Mouse (Mus musculus): ENCODE measurements at regions not wholly inside any gene's neighbourhood (a gene's known extent, or its start where the extent isn't known, plus 50 kb on each side); places are given as distances from the start of the nearest gene placed in this dataset.

DNA sequence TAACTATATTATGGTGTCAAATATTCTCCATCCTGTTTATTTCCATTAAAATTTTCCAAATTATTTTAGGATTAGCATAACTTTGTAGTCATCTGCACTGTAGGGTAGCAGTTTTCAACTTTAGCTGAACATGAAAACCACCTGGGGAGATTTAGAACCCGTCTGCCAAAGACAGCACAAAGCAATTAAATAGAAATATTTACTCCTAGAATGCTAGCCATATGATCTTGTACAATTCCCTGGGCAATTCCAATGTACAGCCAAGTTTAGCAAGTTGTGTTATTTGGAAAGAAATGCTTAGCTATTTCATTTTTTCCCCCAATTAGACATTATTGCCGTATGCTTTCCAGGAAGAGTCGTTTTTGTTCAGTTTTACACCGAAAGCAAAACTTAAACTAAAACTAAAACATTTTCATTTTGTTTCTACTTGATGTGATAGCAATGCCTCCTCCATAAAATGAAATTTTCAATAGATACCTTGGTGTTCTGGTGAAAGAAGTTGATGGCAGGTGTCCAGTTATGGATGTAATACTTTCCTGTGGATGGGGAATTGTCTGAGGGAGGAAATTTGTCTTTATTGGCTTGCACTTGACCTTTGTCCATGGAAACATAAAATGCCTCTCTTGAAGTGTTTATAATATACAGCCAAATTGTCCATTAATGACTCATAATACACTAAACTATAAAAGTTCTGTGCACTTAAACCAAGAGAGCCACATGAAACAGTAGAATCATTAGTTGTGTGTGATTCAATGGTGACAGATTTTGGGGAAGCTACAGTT lies 282.3 kb downstream of the Usp25 start:
- no peaks in the 10 kb centered on the region for H3K36me3 ChIP-seq
- peaks cover 10% of the 10 kb centered on the region for H3K4me1 ChIP-seq (replicated peaks)
- ATAC-seq (ENCODE audit: low FRiP score) = no peak
- no peak overlapping the region for H3K27ac ChIP-seq
- 78% methylated on average over 4 of the region's 4 CpGs for WGBS
- no peaks in the 10 kb centered on the region for H3K27me3 ChIP-seq
- no peak overlapping the region for H3K4me2 ChIP-seq
- H3K9ac ChIP-seq = no peak overlapping the region
- no peak overlapping the region for H3K4me3 ChIP-seq
- no peaks in the 10 kb centered on the region for H3K9me3 ChIP-seq

- Histone ChIP-seq H3K9ac (no peak overlapping the region), H3K9me3 (no peaks in the 10 kb centered on the region), H3K27ac (peak overlapping the region; percentile 56), H3K27me3 (no peaks in the 10 kb centered on the region), H3K4me1 (replicated peaks) (peaks cover 10% of the 10 kb centered on the region), H3K4me2 (no peak overlapping the region), H3K4me3 (no peak overlapping the region), H3K36me3 (no peaks in the 10 kb centered on the region)
- no peak for ATAC-seq (ENCODE audit: low FRiP score)
- 68% methylated on average over 2 of the region's 2 CpGs for WGBS
These were observed 278.8 kb downstream of the Usp25 start for GRCm38 (mm10) chr16:77292317-77292771.

- H3K9ac ChIP-seq = no peak overlapping the region
- H3K36me3 ChIP-seq = no peaks in the 10 kb centered on the region
- H3K4me2 ChIP-seq = no peak overlapping the region
- no peaks in the 10 kb centered on the region for H3K9me3 ChIP-seq
- peak overlapping the region; percentile 56 for H3K27ac ChIP-seq
- ATAC-seq (ENCODE audit: low FRiP score) = no peak
- 71% methylated on average over 8 of the region's 8 CpGs for WGBS
- no peaks in the 10 kb centered on the region for H3K27me3 ChIP-seq
- H3K4me1 ChIP-seq (replicated peaks) = peaks cover 10% of the 10 kb centered on the region
- no peak overlapping the region for H3K4me3 ChIP-seq
These were observed 278.3 kb downstream of the Usp25 start for GRCm38 (mm10) chr16:77291723-77292316.

GRCm38 (mm10) chr16:77284205-77284604 lies 270.7 kb downstream of the Usp25 start:
- peaks cover 1% of the 10 kb centered on the region; the same call in 1 of the 2 replicates for H3K36me3 ChIP-seq
- no peaks in the 10 kb centered on the region for H3K4me1 ChIP-seq (replicated peaks)
- no peak overlapping the region for H3K4me2 ChIP-seq
- H3K4me3 ChIP-seq = no peak overlapping the region
- H3K27ac ChIP-seq = no peak overlapping the region
- H3K27me3 ChIP-seq = no peaks in the 10 kb centered on the region
- no peak for ATAC-seq (ENCODE audit: low FRiP score)
- WGBS = 86% methylated on average over 4 of the region's 4 CpGs
- H3K9me3 ChIP-seq = no peaks in the 10 kb centered on the region
- H3K9ac ChIP-seq = no peak overlapping the region

- H3K4me3 ChIP-seq = no peak overlapping the region
- H3K4me2 ChIP-seq = no peak overlapping the region
- H3K9me3 ChIP-seq = no peaks in the 10 kb centered on the region
- ATAC-seq (ENCODE audit: low FRiP score) = no peak
- H3K27me3 ChIP-seq = no peaks in the 10 kb centered on the region
- no peak overlapping the region for H3K27ac ChIP-seq
- 89% methylated on average over 4 of the region's 4 CpGs for WGBS
- no peak overlapping the region for H3K9ac ChIP-seq
- no peaks in the 10 kb centered on the region for H3K4me1 ChIP-seq (replicated peaks)
- peaks cover 4% of the 10 kb centered on the region; the same call in 1 of the 2 replicates for H3K36me3 ChIP-seq
These were observed 266.4 kb downstream of the Usp25 start for GRCm38 (mm10) chr16:77279916-77280315.

- Histone ChIP-seq H3K9ac (no peak overlapping the region), H3K27ac (no peak overlapping the region), H3K4me3 (no peak overlapping the region), H3K4me1 (replicated peaks) (no peaks in the 10 kb centered on the region), H3K36me3 (peaks cover 4% of the 10 kb centered on the region; the same call in 1 of the 2 replicates), H3K27me3 (no peaks in the 10 kb centered on the region), H3K4me2 (no peak overlapping the region), H3K9me3 (no peaks in the 10 kb centered on the region)
- WGBS = 65% methylated on average over 2 of the region's 2 CpGs
- ATAC-seq (ENCODE audit: low FRiP score) = no peak
These were observed 266.0 kb downstream of the Usp25 start for GRCm38 (mm10) chr16:77279495-77279894.

DNA sequence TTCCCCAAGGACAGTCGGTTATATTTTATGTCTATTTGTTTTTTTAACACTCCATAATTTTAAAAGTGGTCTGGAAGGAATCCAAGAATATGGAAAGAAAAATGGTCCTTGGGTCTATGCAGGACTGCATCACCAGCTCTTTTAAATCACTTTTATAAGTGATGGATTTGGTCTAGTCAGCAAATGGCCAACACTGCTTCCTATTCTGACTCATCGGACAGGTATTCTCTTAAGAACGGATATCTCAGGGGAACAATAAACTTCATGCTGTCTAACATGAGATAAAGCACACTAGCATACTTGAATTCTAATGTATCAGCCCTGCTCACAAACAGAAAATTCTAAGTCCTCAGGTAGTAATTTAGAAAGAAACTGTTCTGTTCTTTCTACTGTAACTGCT lies 259.8 kb downstream of the Usp25 start:
- no peak for ATAC-seq (ENCODE audit: low FRiP score)
- H3K36me3 ChIP-seq = no peaks in the 10 kb centered on the region
- no peaks in the 10 kb centered on the region for H3K27me3 ChIP-seq
- H3K27ac ChIP-seq = no peak overlapping the region
- no peaks in the 10 kb centered on the region for H3K9me3 ChIP-seq
- no peak overlapping the region for H3K4me2 ChIP-seq
- H3K4me3 ChIP-seq = no peak overlapping the region
- H3K9ac ChIP-seq = no peak overlapping the region
- WGBS = 79% methylated on average over 3 of the region's 3 CpGs
- H3K4me1 ChIP-seq (replicated peaks) = no peaks in the 10 kb centered on the region

GRCm38 (mm10) chr16:77268926-77269325 lies 255.4 kb downstream of the Usp25 start:
- no peak overlapping the region for H3K4me2 ChIP-seq
- WGBS = 71% methylated on average over 2 of the region's 2 CpGs
- H3K27ac ChIP-seq = no peak overlapping the region
- ATAC-seq (ENCODE audit: low FRiP score) = no peak
- no peak overlapping the region for H3K4me3 ChIP-seq
- no peaks in the 10 kb centered on the region for H3K9me3 ChIP-seq
- H3K27me3 ChIP-seq = no peaks in the 10 kb centered on the region
- no peak overlapping the region for H3K9ac ChIP-seq
- H3K36me3 ChIP-seq = no peaks in the 10 kb centered on the region
- peaks cover 6% of the 10 kb centered on the region; the same call in 1 of the 2 replicates for H3K4me1 ChIP-seq (replicated peaks)

DNA sequence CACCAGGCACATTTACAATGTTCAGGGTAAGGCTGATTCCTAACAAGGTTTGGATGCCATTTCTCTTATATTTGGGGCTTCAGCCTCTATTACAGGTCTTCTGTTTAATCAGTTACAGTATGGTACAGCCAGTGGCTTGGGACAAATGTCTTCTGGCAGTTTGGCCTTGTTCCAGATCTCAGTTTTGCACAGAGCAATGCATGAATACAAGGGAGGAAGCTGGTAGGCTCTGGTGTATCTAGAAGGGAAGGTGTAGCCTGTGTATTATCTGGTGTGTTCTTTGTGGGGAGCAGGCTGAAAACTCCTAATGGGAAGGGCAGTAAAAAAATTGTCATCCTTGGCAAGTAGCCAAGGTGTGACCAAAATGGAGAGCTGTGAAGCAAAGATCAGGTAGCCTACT lies 254.2 kb downstream of the Usp25 start:
- H3K4me1 ChIP-seq (replicated peaks) = peaks cover 6% of the 10 kb centered on the region; the same call in 1 of the 2 replicates
- no peak for ATAC-seq (ENCODE audit: low FRiP score)

DNA sequence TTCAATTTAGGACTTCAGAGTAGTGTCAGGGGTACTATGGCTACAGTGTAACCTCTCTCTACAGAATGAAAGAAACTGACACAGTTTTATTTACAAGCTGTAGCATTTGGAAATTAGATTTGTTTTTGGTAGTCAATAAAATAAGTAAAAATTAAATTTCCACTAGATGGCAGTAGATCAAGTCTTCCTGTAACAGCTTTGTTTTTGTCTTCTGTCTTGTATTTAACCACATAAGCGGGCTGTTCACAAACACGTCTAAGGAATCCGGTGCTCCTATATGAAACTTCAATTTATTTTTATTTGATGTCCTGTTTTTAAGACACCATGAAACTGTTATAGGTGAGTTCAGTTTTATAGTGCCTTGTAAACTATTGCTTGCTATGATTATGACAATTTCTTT lies 238.8 kb downstream of the Usp25 start:
- no peak overlapping the region for H3K4me2 ChIP-seq
- peaks cover 4% of the 10 kb centered on the region for H3K4me1 ChIP-seq (replicated peaks)
- peaks cover 6% of the 10 kb centered on the region; the same call in 1 of the 2 replicates for H3K36me3 ChIP-seq
- no peak overlapping the region for H3K9ac ChIP-seq
- H3K9me3 ChIP-seq = no peaks in the 10 kb centered on the region
- H3K4me3 ChIP-seq = no peak overlapping the region
- no peak overlapping the region for H3K27ac ChIP-seq
- ATAC-seq (ENCODE audit: low FRiP score) = no peak
- 42% methylated on average over 3 of the region's 3 CpGs for WGBS
- H3K27me3 ChIP-seq = no peaks in the 10 kb centered on the region

More for the DNA sequence above, 254.2 kb downstream of the Usp25 start:
- no peak overlapping the region for H3K9ac ChIP-seq
- H3K27me3 ChIP-seq = no peaks in the 10 kb centered on the region
- H3K4me2 ChIP-seq = no peak overlapping the region
- no peaks in the 10 kb centered on the region for H3K9me3 ChIP-seq
- no peak overlapping the region for H3K4me3 ChIP-seq
- no peak overlapping the region for H3K27ac ChIP-seq
- no peaks in the 10 kb centered on the region for H3K36me3 ChIP-seq

GRCm38 (mm10) chr16:77251422-77251821 lies 237.9 kb downstream of the Usp25 start:
- Histone ChIP-seq H3K27me3 (no peaks in the 10 kb centered on the region), H3K36me3 (peaks cover 6% of the 10 kb centered on the region; the same call in 1 of the 2 replicates), H3K4me3 (no peak overlapping the region), H3K4me1 (replicated peaks) (peaks cover 4% of the 10 kb centered on the region), H3K4me2 (no peak overlapping the region), H3K9me3 (no peaks in the 10 kb centered on the region), H3K9ac (no peak overlapping the region), H3K27ac (no peak overlapping the region)
- no peak for ATAC-seq (ENCODE audit: low FRiP score)
- 74% methylated on average over 3 of the region's 3 CpGs for WGBS

GRCm38 (mm10) chr16:77240876-77241275 lies 227.4 kb downstream of the Usp25 start:
- no peak for ATAC-seq (ENCODE audit: low FRiP score)
- H3K9ac ChIP-seq = no peak overlapping the region
- H3K36me3 ChIP-seq = no peaks in the 10 kb centered on the region
- peak overlapping the region; percentile 39 for H3K4me2 ChIP-seq
- H3K4me1 ChIP-seq (replicated peaks) = peaks cover 16% of the 10 kb centered on the region
- WGBS = 68% methylated on average over 6 of the region's 6 CpGs
- H3K27ac ChIP-seq = no peak overlapping the region
- H3K4me3 ChIP-seq = no peak overlapping the region
- H3K27me3 ChIP-seq = no peaks in the 10 kb centered on the region
- no peaks in the 10 kb centered on the region for H3K9me3 ChIP-seq

Measured in hindbrain, embryonic 13.5 days (tissue).